Mouse (Mus musculus): ENCODE results near the gene Gcsam.

Gcsam gene

DNA sequence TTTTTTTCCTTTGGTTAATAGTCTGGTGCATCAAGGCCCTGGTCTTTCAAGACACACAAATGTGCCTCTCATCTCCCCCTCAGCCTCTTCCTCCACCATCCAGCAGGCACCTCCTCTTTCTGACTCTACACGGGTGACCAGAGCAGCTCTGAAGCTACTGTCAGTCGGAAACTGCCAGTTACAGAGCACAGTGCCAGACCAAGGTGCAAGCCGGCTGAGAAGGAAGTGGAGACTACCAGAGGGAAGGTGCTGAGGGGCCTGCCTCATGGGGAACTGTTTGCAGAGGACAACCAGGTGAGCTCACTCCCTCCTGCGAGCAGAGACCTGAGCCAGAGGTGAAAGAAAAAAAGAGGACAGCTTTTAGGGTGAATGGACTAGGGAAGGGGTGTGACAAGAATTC is at the start of gene Gcsam:
TSS of gene Gcsam (plus strand) at position 114 of the 400 bp plus-strand sequence.
- DNase-seq, result no peak

- DNase-seq, result no peak
These were observed 48.4 kb upstream of the Gcsam start for GRCm38 (mm10) chr16:45561747-45562146.

DNA sequence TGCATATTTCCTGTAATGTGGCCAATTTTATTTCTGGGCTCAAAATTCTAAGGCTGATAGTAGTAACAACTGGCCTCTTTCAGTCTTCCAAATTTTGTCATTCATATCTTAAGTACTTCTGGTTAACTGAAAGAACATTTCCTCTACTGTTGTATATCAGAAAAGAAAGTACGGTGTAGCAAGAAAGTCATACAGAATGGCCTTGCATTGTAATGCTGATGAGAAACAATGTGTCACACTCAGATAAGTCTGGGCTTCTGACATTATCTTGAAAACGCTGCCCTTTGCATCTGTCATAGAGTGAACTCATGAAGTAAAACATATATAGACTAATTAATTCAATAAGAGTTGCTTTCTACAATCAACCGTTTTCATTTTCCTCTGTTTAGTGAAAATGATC is 37.9 kb upstream of the Gcsam start:
- DNase-seq, result no peak

- DNase-seq, result no peak
These were observed 30.3 kb upstream of the Gcsam start for GRCm38 (mm10) chr16:45579883-45580282.

- peak in 1 of 2 experiments; percentile 5 for DNase-seq
These were observed 27.7 kb upstream of the Gcsam start for GRCm38 (mm10) chr16:45582512-45582911.

DNA sequence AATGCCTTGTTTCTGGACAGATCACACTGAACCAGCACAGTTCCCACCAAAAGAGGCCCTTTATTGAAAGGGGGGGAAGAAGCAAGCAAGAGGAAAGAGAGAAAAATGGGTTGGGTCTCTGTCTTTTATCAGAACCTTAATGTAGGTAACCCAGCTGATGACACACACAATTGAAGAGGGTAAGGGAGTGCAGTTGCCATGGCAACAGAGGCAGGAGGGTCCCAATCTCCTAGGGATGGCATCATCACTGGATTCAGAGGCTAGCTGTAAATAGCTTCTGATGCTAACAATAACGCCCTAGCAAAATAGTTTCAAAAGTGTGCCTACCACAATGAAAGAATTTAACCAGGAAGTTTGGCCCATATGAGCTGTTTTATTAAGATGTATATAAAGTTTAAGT is 16.5 kb upstream of the Gcsam start:
- no peak for DNase-seq

DNA sequence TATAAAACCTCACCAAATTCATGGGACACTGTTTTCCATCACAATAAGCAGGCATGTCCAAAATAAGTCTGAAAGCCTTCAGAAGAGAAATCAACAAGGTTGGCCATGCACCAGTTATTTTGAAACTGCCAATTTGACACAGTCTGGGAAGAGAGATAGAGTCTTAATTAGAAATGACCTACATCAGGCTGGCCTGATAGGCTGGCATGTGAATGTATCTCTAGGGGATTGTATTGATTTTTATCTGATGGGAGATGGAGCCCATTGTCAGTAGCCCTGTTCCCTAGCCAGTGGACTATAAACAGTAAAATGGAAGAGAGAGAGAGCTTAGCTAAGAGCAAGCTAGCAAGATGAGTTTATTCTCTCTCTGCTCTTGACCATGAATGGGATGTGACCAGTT is 14.7 kb upstream of the Gcsam start:
- DNase-seq, result no peak

GRCm38 (mm10) chr16:45608481-45608954 is 1.7 kb upstream of the Gcsam start:
- DNase-seq, result no peak

- peak in 1 of 2 experiments; percentile 6 for DNase-seq
These were observed 880 bp upstream of the Gcsam start for GRCm38 (mm10) chr16:45609300-45609699.

- DNase-seq, result no peak
These were observed 3.1 kb downstream of the Gcsam start for GRCm38 (mm10) chr16:45613247-45613646.

DNA sequence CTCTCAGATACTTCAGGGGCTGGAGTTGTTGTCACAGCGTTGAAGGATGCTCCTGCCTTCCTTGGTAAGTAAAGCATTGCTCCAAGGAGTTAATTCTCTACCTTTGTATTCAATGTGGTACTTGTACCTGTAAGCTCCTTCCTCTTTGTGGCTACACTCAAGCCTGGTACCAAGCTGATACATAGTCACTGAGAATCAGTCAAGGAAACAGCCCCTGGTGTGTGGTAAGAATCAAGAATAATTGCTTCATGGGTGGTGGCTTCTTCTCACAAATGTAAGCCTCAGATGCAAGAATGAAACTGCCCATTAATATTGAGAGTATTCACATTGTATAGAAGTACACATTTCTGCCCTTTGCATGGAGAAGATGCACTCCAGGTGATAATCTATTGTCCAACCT is 5.8 kb downstream of the Gcsam start:
- DNase-seq, result no peak

DNA sequence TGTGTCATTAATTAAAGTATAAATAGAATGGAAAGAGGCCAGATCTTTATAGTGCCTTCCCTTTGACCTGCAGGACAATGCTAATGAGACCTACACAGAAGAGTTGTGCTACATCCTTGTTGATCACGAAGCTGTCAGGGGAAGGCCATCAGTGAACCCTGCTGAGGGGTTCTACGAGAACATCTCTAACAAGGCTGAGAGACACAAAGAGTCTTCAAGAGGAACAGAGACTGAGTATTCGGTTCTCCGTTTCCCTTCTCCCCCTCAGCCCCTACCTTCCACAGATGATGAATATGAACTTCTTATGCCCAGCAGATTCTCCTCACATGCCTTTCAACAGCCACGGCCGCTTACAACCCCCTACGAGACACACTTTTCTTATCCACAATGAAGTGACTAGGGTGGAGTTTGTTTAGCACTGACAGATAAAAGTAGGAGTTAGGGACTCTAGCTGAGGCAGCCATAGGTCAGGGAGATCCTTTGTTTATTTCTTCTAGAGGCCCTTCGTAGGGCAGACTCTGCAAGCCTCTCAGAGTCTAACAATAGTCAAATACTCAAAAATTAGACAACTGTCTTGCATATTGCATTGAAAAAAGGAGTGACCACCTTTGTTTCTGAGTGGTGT is 9.7 kb downstream of the Gcsam start:
- no peak for DNase-seq

GRCm38 (mm10) chr16:45623230-45623629 is 13.1 kb downstream of the Gcsam start:
- DNase-seq, result no peak

DNA sequence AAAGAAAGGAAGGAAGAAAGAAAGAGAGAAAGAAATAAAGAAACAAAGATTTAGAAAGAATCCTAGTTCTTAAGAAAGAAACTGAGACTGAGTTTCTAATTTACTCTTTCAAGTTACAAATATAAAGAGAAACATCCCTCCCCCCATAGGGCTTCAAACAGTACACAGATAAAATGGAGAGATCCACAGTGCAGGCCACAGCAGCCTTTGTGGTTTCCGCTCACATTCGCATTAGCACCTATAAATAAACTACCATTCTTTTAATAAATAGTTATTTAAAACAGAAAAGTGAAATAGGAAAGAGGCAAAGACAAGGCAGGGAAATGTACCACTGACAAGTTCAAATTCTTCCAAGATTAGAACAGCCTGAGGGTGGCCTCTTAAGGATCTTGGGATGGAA is 14.6 kb downstream of the Gcsam start:
- DNase-seq, result no peak

DNA sequence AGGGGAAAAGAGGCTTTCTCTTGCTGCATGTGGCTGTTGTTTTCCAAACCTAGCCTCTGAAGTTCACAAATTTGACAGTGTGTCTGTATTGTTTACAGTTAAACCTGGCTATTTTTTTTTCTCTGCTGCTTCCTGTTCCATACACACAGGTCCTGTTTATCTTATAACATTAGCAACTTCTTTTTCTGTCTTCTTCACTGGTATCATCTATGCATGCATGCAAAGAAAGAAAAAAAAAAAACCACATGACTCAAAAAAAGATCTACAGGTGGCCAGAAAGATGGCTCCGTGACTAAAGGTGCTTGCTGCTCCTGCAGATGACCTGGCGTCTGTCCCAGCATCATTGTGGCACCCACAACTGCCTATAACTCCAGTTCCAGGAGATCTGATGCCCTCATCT is 15.2 kb downstream of the Gcsam start:
- no peak for DNase-seq

DNA sequence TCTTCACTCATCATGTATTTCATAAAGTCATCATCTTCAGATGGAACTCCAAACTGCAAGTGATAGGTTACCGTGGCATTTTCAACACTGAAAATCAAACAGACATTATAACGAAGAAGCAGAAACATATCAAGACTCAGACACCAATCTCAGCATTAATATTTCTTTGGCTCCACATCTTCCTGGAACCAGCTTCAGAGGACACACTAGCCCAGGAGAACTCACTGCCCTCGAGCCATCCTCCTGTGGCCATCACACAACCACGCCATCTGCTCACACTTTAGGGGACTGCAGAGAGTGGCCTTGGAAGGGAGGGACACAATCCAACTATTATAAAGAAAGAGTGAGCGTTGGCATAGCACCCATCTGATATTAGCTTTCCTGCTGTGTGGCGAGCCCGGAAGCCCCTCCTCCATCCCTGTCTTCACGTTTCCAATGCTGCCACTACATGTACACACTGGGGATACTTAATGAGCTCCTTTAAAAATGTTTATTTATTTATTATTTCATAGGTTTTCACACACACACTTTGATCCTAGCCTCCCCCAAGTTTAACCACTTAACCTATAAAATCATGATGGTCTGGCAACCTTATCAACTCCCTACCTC is 19.4 kb downstream of the Gcsam start:
- DNase-seq, result no peak

DNA sequence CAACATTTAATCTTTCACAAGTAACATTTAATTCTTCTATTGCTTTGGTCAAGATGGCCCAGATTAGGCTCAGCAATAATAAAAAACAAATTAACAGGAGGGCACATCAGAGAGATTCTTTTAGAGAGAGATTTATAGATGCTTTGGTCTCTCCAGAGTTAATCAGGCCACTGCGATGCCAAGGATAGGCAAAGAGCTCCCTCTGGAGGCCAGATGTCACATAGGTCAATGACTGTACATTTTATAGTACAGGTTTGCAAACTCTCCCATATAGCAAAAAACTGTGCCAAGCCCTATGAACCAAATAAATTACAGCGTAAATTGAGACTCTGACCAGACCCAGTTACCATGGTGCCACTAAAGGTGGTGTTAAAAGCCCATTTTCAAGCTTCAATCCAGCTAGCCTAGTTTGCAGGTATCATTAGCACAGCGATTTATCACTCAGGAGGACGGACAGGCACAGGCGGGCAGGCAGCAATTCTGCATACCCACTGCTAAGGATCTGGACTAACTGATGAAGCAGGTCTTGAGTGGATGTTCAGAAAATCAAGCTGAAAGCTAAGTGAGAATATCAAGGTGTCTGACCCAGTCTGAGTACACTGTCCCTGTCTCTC is 20.3 kb downstream of the Gcsam start:
- DNase-seq, result peak; percentile 65 to 77

DNA sequence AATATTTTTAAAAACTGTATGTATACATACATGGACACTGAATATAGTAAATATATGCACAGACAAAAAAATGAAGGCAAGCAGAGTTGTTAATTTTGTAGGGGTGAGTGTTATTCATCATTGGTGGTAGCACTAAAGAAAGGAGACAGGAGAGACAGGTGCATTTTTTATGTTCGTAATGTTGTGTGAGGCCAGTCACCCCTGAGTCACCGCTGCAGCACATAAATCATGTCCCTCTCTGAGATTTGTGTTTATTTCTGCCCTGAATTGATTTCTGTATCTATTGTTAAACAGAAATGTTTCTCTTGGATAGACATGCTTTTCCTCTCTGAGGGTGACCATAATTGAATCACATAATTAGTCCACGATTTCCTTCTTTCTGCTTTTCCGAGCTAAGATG is 22.2 kb downstream of the Gcsam start:
- DNase-seq, result no peak

DNA sequence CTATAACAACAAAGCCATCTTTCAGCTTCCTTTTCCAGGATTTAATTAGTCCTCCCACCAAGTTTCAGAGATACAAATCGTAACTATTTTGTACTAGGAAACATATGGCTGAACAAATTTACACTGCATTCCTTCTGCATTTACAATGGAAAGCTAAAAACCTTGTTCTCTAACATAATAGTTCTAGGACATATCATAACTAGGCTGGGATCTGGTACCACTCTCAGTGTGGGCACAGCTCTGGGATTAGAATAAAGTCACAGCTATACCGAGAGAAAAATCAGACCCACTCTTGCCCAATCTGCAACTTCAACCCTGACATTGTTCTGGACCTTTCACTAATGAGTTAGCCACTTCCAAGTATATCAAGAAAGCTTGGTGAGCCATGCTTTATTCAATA is 25.6 kb downstream of the Gcsam start:
- no peak for DNase-seq

- DNase-seq, result no peak
These were observed 30.0 kb downstream of the Gcsam start for GRCm38 (mm10) chr16:45640070-45640762.

- no peak for DNase-seq
These were observed 31.1 kb downstream of the Gcsam start for GRCm38 (mm10) chr16:45641301-45641700.

DNA sequence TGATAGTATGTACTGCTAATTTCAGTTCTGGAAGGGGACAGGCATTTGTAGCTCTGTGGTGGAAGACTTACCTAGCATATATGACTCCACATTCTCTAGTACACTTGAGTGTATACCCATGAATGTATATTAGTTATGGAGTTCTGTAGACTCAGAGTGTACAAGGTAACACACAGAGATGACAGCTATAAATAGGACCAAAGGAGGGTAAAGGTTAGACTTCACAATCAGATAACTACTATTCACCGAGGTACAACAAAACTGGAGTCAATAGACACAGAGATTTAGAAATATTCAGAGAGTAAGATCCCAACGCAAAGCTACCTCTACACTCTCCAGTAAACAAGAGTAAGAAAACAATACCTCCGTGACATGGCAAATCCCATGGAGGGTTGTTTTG is 33.8 kb downstream of the Gcsam start:
- DNase-seq, result no peak

- peak; percentile 22 to 27 for DNase-seq
These were observed 34.2 kb downstream of the Gcsam start for GRCm38 (mm10) chr16:45644380-45644779.

- no peak for DNase-seq
These were observed 41.3 kb downstream of the Gcsam start for GRCm38 (mm10) chr16:45651497-45651896.

Measured in cerebellum, postnatal 36 days (tissue).